In genomic region chr15:69165482-69165801, GRCm38 (mm10) we compare ENCODE assay signal across 25 mouse cellular contexts.
DNase-seq lines count a peak whose midpoint lies in the region; ATAC-seq and TF ChIP-seq lines count a peak whose summit lies in the region.
"Had no signal": no experiment of that assay in that cellular context is flagged by ENCODE, and none has a peak within 500 bp of the region (broad histone marks: within the 10 kb centered on the region; RNA-seq: fewer than 3 reads in every experiment).

No protein-coding gene starts in this region.

- no peaks in the 10 kb centered on the region for H3K36me3 ChIP-seq in heart, postnatal 0 days (replicated peaks; ENCODE audit: control insufficient read depth, insufficient read depth, low read length)
- no peaks in the 10 kb centered on the region for H3K36me3 ChIP-seq in heart, embryonic 11.5 days (ENCODE audit: control insufficient read depth, insufficient read depth, low read length)
- H3K36me3 ChIP-seq in midbrain, embryonic 14.5 days (ENCODE audit: control insufficient read depth, insufficient read depth, low read length): no peaks in the 10 kb centered on the region
- no peaks in the 10 kb centered on the region for H3K36me3 ChIP-seq in midbrain, postnatal 0 days (ENCODE audit: insufficient read depth, low read length)
- H3K36me3 ChIP-seq: embryonic facial prominence, embryonic 13.5 days; forebrain, embryonic 10.5 days; forebrain, embryonic 15.5 days; G1E; limb, embryonic 10.5 days; limb, embryonic 15.5 days; midbrain, embryonic 12.5 days had no signal

- no peak overlapping the region for H3K4me2 ChIP-seq in heart, postnatal 0 days (ENCODE audit: low read depth, low read length)
- H3K4me2 ChIP-seq in heart, embryonic 11.5 days: no peak overlapping the region
- H3K4me2 ChIP-seq in midbrain, embryonic 14.5 days (ENCODE audit: low read length): no peak overlapping the region
- H3K4me2 ChIP-seq in midbrain, postnatal 0 days (ENCODE audit: low read depth, low read length, poor library complexity, severe bottlenecking): no peak overlapping the region
- H3K4me2 ChIP-seq: embryonic facial prominence, embryonic 13.5 days; forebrain, embryonic 15.5 days; limb, embryonic 15.5 days; lung, embryonic 14.5 days; midbrain, embryonic 12.5 days had no signal

- H3K4me3 ChIP-seq in heart, postnatal 0 days (ENCODE audit: low read depth, low read length): no peak overlapping the region
- H3K4me3 ChIP-seq in heart, embryonic 11.5 days (ENCODE audit: low read depth, low read length): no peak overlapping the region
- H3K4me3 ChIP-seq in midbrain, embryonic 14.5 days (replicated peaks; ENCODE audit: low read depth, low read length): no peak overlapping the region
- no peak overlapping the region for H3K4me3 ChIP-seq in midbrain, postnatal 0 days (ENCODE audit: low read depth, low read length)
- H3K4me3 ChIP-seq: embryonic facial prominence, embryonic 13.5 days; forebrain, embryonic 10.5 days; forebrain, embryonic 15.5 days; limb, embryonic 10.5 days; limb, embryonic 15.5 days; midbrain, embryonic 12.5 days had no signal

- no peak for TF ChIP-seq CTCF in heart, postnatal 0 days (IDR thresholded peaks at IDR 0.05; ENCODE audit: low read depth)
- no peak for TF ChIP-seq CTCF in midbrain, postnatal 0 days (IDR thresholded peaks at IDR 0.05)

- no peaks in the 10 kb centered on the region for H3K27me3 ChIP-seq in heart, postnatal 0 days (ENCODE audit: control insufficient read depth, insufficient read depth, low read length)
- no peaks in the 10 kb centered on the region for H3K27me3 ChIP-seq in heart, embryonic 11.5 days (ENCODE audit: control insufficient read depth, insufficient read depth, low read length)
- H3K27me3 ChIP-seq in midbrain, embryonic 14.5 days (ENCODE audit: control insufficient read depth, insufficient read depth, low read length): no peaks in the 10 kb centered on the region
- no peaks in the 10 kb centered on the region for H3K27me3 ChIP-seq in midbrain, postnatal 0 days (ENCODE audit: insufficient read depth, low read length)
- H3K27me3 ChIP-seq: embryonic facial prominence, embryonic 13.5 days; forebrain, embryonic 15.5 days; limb, embryonic 15.5 days; midbrain, embryonic 12.5 days had no signal

- no peak overlapping the region for H3K9ac ChIP-seq in heart, postnatal 0 days (replicated peaks; ENCODE audit: low read depth, low read length)
- H3K9ac ChIP-seq in heart, embryonic 11.5 days (ENCODE audit: low read depth, low read length): no peak overlapping the region
- H3K9ac ChIP-seq in midbrain, embryonic 14.5 days (replicated peaks; ENCODE audit: low read length): no peak overlapping the region
- H3K9ac ChIP-seq in midbrain, postnatal 0 days (replicated peaks; ENCODE audit: low read length, poor library complexity, severe bottlenecking): no peak overlapping the region
- H3K9ac ChIP-seq: embryonic facial prominence, embryonic 13.5 days; forebrain, embryonic 15.5 days; limb, embryonic 15.5 days; liver, embryonic 14.5 days; lung, embryonic 14.5 days; midbrain, embryonic 12.5 days had no signal

- no peaks in the 10 kb centered on the region for H3K9me3 ChIP-seq in heart, postnatal 0 days (replicated peaks; ENCODE audit: control insufficient read depth, low read length)
- H3K9me3 ChIP-seq in heart, embryonic 11.5 days (replicated peaks; ENCODE audit: control insufficient read depth, low read length): no peaks in the 10 kb centered on the region
- no peaks in the 10 kb centered on the region for H3K9me3 ChIP-seq in midbrain, embryonic 14.5 days (ENCODE audit: control insufficient read depth, low read length)
- no peaks in the 10 kb centered on the region for H3K9me3 ChIP-seq in midbrain, postnatal 0 days (ENCODE audit: low read length)
- H3K9me3 ChIP-seq: embryonic facial prominence, embryonic 13.5 days; forebrain, embryonic 10.5 days; forebrain, embryonic 15.5 days; limb, embryonic 10.5 days; limb, embryonic 15.5 days; midbrain, embryonic 12.5 days had no signal

- ATAC-seq in heart, postnatal 0 days (ENCODE audit: insufficient read depth, low read depth): no peak
- ATAC-seq in heart, embryonic 11.5 days (replicated peaks; ENCODE audit: insufficient number of reproducible peaks, low FRiP score, low TSS enrichment): no peak; the same call in 1 of the 2 replicates
- no peak for ATAC-seq in midbrain, embryonic 14.5 days (ENCODE audit: low FRiP score, low TSS enrichment)
- ATAC-seq in midbrain, postnatal 0 days (ENCODE audit: low FRiP score): no peak
- ATAC-seq: intestine, postnatal 0 days had no signal

- no peak for TF ChIP-seq EP300 in heart, postnatal 0 days (IDR thresholded peaks at IDR 0.05; ENCODE audit: low read depth)

- WGBS in heart, postnatal 0 days: 12% methylated on average over 3 of the region's 3 CpGs
- 42% methylated on average over 3 of the region's 3 CpGs for WGBS in heart, embryonic 11.5 days (ENCODE audit: insufficient replicate concordance)
- 82% methylated on average over 3 of the region's 3 CpGs for WGBS in midbrain, embryonic 14.5 days
- 77% methylated on average over 3 of the region's 3 CpGs for WGBS in midbrain, postnatal 0 days

- DNase-seq in heart, adult 11 months: peak; percentile 86
- no peak for DNase-seq in heart, postnatal 25 days (ENCODE audit: low spot score)
- peak; percentile 13 for DNase-seq in heart, postnatal 0 days (ENCODE audit: low spot score)
- no peak for DNase-seq in midbrain, embryonic 14.5 days
- no peak for DNase-seq in midbrain, postnatal 0 days (ENCODE audit: low spot score)
- DNase-seq in cerebellum, postnatal 4 days (ENCODE audit: low spot score in 2 of 2): no peak
- DNase-seq: adrenal gland, adult 8-10 months; cerebellum, adult 8-10 months; cerebellum, postnatal 25 days; gastrocnemius, postnatal 25 days; layer of hippocampus, postnatal 36 days; lung, postnatal 14 days; right cerebral cortex, postnatal 25 days; thymus, postnatal 25 days had no signal

- no peak overlapping the region for H3K27ac ChIP-seq in heart, postnatal 0 days (ENCODE audit: low read depth)
- no peak overlapping the region for H3K27ac ChIP-seq in heart, embryonic 11.5 days (ENCODE audit: low read depth, low read length)
- H3K27ac ChIP-seq in midbrain, embryonic 14.5 days (replicated peaks; ENCODE audit: low read depth, low read length): peak overlapping the region; percentile 64; the same call in 1 of the 2 replicates
- H3K27ac ChIP-seq in midbrain, postnatal 0 days (ENCODE audit: low read depth, low read length): no peak overlapping the region
- H3K27ac ChIP-seq: embryonic facial prominence, embryonic 13.5 days; forebrain, embryonic 10.5 days; forebrain, embryonic 15.5 days; limb, embryonic 10.5 days; limb, embryonic 15.5 days; liver, embryonic 14.5 days; midbrain, embryonic 12.5 days had no signal

- peaks cover 7% of the 10 kb centered on the region; the same call in 1 of the 2 replicates for H3K4me1 ChIP-seq in heart, postnatal 0 days (ENCODE audit: control insufficient read depth, insufficient read depth)
- no peaks in the 10 kb centered on the region for H3K4me1 ChIP-seq in heart, embryonic 11.5 days (ENCODE audit: control insufficient read depth, insufficient read depth, low read length)
- H3K4me1 ChIP-seq in midbrain, embryonic 14.5 days (ENCODE audit: control insufficient read depth, insufficient read depth, low read length): no peaks in the 10 kb centered on the region
- peaks cover 3% of the 10 kb centered on the region; the same call in 1 of the 2 replicates for H3K4me1 ChIP-seq in midbrain, postnatal 0 days (ENCODE audit: insufficient read depth, low read length)
- H3K4me1 ChIP-seq: embryonic facial prominence, embryonic 13.5 days; forebrain, embryonic 10.5 days; limb, embryonic 10.5 days; limb, embryonic 15.5 days; midbrain, embryonic 12.5 days had no signal

- intact Hi-C loops in heart, postnatal 25 days (cut with DNase I): no loop called here

Comparison
In these comparisons a context has a peak if more than half of its experiments do, and no peak if none do; other contexts are left out.
1. DNase-seq: peak in heart, adult 11 months (single experiment) and heart, postnatal 0 days (single experiment); none in heart, postnatal 25 days (single experiment), midbrain, embryonic 14.5 days (single experiment), midbrain, postnatal 0 days (single experiment) and cerebellum, postnatal 4 days (0 of 2).